In the genomic region with DNA sequence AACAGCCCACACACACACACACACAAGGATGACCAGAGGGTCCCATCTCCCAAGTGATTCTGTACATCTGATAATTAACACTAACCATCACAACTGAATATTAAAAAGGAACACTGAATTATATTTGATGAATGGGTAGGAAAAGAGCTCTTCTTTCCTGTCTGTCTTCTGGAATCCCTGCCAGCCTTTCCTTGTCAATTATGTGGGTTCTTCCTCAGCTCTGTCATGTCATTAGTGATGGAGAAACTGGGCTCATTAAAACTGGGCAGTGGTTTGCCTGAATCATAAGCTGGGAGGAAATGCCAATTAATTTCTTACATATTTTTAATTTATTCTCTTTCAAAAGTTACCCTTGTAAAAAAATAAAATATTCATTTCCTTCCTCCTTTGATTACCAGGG, we compare ENCODE assay signal across 16 mouse cellular contexts. TPM values are rescaled to one million over a fixed set of nuclear protein-coding genes. Genes with fewer than 3 reads are reported as not detected.
"Had no signal": no experiment of that assay in that cellular context is flagged by ENCODE, and none has a peak within 500 bp of the region (broad histone marks: within the 10 kb centered on the region; RNA-seq: fewer than 3 reads in every experiment).

No protein-coding gene starts in this region.

- H3K27me3 ChIP-seq: limb, embryonic 12.5 days; limb, embryonic 15.5 days; lung, embryonic 15.5 days; neural tube, embryonic 12.5 days; stomach, embryonic 15.5 days had no signal

- H3K9me3 ChIP-seq: limb, embryonic 12.5 days; limb, embryonic 15.5 days; lung, embryonic 15.5 days; midbrain, embryonic 10.5 days; neural tube, embryonic 12.5 days; stomach, embryonic 15.5 days had no signal

- ATAC-seq: inflammation-experienced regulatory T-cells, adult 6 months; intestine, embryonic 16.5 days had no signal

- DNase-seq: layer of hippocampus, adult 9-11 months; layer of hippocampus, postnatal 36 days; right cerebral cortex, postnatal 25 days had no signal

- H3K4me1 ChIP-seq: limb, embryonic 12.5 days; limb, embryonic 15.5 days; lung, embryonic 15.5 days; midbrain, embryonic 10.5 days; neural tube, embryonic 12.5 days; stomach, embryonic 15.5 days had no signal

- H3K27ac ChIP-seq: hindbrain, postnatal 0 days; kidney, postnatal 0 days; layer of hippocampus, adult 2 months; left cerebral cortex, adult 2 months; limb, embryonic 12.5 days; limb, embryonic 15.5 days; lung, embryonic 15.5 days; midbrain, embryonic 10.5 days; neural tube, embryonic 12.5 days; stomach, embryonic 15.5 days had no signal

- H3K4me3 ChIP-seq: layer of hippocampus, adult 2 months; left cerebral cortex, adult 2 months; limb, embryonic 12.5 days; limb, embryonic 15.5 days; lung, embryonic 15.5 days; megakaryocyte, embryonic 14.5 days; midbrain, embryonic 10.5 days; neural tube, embryonic 12.5 days; stomach, embryonic 15.5 days had no signal

- H3K36me3 ChIP-seq: limb, embryonic 12.5 days; limb, embryonic 15.5 days; lung, embryonic 15.5 days; midbrain, embryonic 10.5 days; neural tube, embryonic 12.5 days; stomach, embryonic 15.5 days had no signal

- H3K4me2 ChIP-seq: limb, embryonic 12.5 days; limb, embryonic 15.5 days; lung, embryonic 15.5 days; neural tube, embryonic 12.5 days had no signal

- H3K9ac ChIP-seq: limb, embryonic 12.5 days; limb, embryonic 15.5 days; lung, embryonic 15.5 days; neural tube, embryonic 12.5 days; stomach, embryonic 15.5 days had no signal

RNA-seq across cellular contexts. Expression of a gene that starts 18.2 kb away (rescaled TPM):
- polyA plus RNA-seq: inflammation-experienced regulatory T-cells, adult 6 months had no signal
